ENCODE assay signal across 8 mouse cellular contexts in the genomic region with DNA sequence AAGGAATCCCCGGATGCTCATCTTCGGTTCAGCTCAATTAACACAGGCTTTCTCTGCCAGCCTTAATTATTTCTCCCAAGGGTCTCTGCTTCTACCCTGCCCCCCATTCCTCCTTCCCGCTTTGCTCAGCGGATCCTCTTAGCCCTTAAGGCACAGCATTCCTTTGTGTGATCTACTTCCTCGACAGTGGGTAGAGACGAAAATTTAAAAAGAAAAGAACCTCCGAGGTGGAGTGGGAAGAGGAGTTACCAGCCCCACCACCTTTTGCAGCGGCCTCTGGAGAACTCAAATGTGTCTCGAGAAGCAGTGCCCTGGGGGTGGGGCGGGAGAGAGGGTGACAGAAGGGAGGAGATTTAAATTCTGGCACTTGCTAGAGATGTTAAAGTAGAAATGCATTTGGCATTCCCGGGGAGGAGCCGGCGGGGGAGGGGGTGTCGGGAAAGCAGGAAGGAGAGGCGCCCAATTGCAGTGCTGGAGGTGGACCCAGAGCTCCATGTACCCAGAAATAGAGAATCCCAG. TPM values are rescaled to one million over a fixed set of nuclear protein-coding genes. Genes with fewer than 3 reads are reported as not detected.
A peak's percentile ranks its signal among the peaks of the same experiment; 100 is the strongest.
DNase-seq lines count a peak whose midpoint lies in the region; ATAC-seq lines count a peak whose summit lies in the region.

No protein-coding gene starts in this region.

- WGBS in intestine, embryonic 14.5 days: 5% methylated on average over 15 of the region's 15 CpGs
- 2% methylated on average over 15 of the region's 15 CpGs for WGBS in stomach, embryonic 15.5 days

- H3K4me1 ChIP-seq in intestine, embryonic 14.5 days (replicated peaks; ENCODE audit: control insufficient read depth, insufficient read depth, low read length): peaks cover 15% of the 10 kb centered on the region
- H3K4me1 ChIP-seq in stomach, embryonic 15.5 days: peaks cover 24% of the 10 kb centered on the region

- peak overlapping the region; percentile 75 for H3K4me2 ChIP-seq in intestine, embryonic 14.5 days (ENCODE audit: low read length)
- H3K4me2 ChIP-seq in stomach, embryonic 15.5 days: peak overlapping the region; percentile 65

- H3K27ac ChIP-seq in intestine, embryonic 14.5 days (ENCODE audit: low read depth): peak overlapping the region; percentile 64
- H3K27ac ChIP-seq in stomach, embryonic 15.5 days: peak overlapping the region; percentile 55; the same call in 1 of the 2 replicates

- H3K27me3 ChIP-seq in intestine, embryonic 14.5 days (replicated peaks; ENCODE audit: control insufficient read depth, insufficient read depth, low read length): no peaks in the 10 kb centered on the region
- H3K27me3 ChIP-seq in stomach, embryonic 15.5 days (replicated peaks): no peaks in the 10 kb centered on the region

- no peaks in the 10 kb centered on the region for H3K36me3 ChIP-seq in intestine, embryonic 14.5 days (ENCODE audit: control insufficient read depth, insufficient read depth, low read length)
- no peaks in the 10 kb centered on the region for H3K36me3 ChIP-seq in stomach, embryonic 15.5 days

- no peak for ATAC-seq in intestine, embryonic 14.5 days (replicated peaks; ENCODE audit: low FRiP score, low TSS enrichment, low read depth)
- no peak for ATAC-seq in stomach, embryonic 15.5 days (ENCODE audit: insufficient read depth, low FRiP score, low read depth)

- H3K9ac ChIP-seq in intestine, embryonic 14.5 days (ENCODE audit: low read length): peak overlapping the region; percentile 29
- no peak overlapping the region for H3K9ac ChIP-seq in stomach, embryonic 15.5 days

- intact Hi-C loops in left cerebral cortex, postnatal 14 days (cut with DNase I): no loop called here

- H3K9me3 ChIP-seq in intestine, embryonic 14.5 days (ENCODE audit: control insufficient read depth, low read length): no peaks in the 10 kb centered on the region
- H3K9me3 ChIP-seq in stomach, embryonic 15.5 days: no peaks in the 10 kb centered on the region

- peak overlapping the region; percentile 36 for H3K4me3 ChIP-seq in intestine, embryonic 14.5 days (ENCODE audit: low read depth, low read length)
- peak overlapping the region; percentile 37 for H3K4me3 ChIP-seq in stomach, embryonic 15.5 days (replicated peaks)

- peak; percentile 91 for DNase-seq in ZHBTc4 (ENCODE audit: low read depth, low spot score)
- DNase-seq in cerebellum, adult 9-11 months: peak; percentile 51
- peak; percentile 81 to 90 for DNase-seq in frontal cortex, postnatal 10 days (ENCODE audit: low spot score in 2 of 2)
- peak; percentile 83 for DNase-seq in intestine, embryonic 14.5 days (ENCODE audit: low spot score)
- DNase-seq in left cerebral cortex, postnatal 14 days (ENCODE audit: low spot score in 2 of 2): peak; percentile 80 to 92
- peak; percentile 78 to 86 for DNase-seq in lung, postnatal 4 days
- no peak for DNase-seq in spleen, postnatal 4 days (ENCODE audit: low spot score in 2 of 2)

RNA-seq across cellular contexts. Expression of a gene that starts 27.4 kb away (rescaled TPM):
- 6.4 and 6.8 TPM in 2 replicates for polyA plus RNA-seq in intestine, embryonic 14.5 days (2014; fragmentation: Nextera tagmentation; extraction: Ambion mirVana)
- total RNA-seq in left cerebral cortex, postnatal 14 days (2021): 10 to 100 TPM; 25.3 to 26.8 TPM
- 4.3 and 4.8 TPM in 2 replicates for polyA plus RNA-seq in stomach, embryonic 15.5 days (2015; fragmentation: Nextera tagmentation; extraction: Ambion mirVana)

RNA-seq across cellular contexts. Expression of a gene that starts 34.5 kb away (rescaled TPM):
- polyA plus RNA-seq in intestine, embryonic 14.5 days (2014; fragmentation: Nextera tagmentation; extraction: Ambion mirVana): 34.6 and 45.5 TPM in 2 replicates
- 10 to 100 TPM; 37.7 to 44.4 TPM for total RNA-seq in left cerebral cortex, postnatal 14 days (2021)
- 53.9 and 58.7 TPM in 2 replicates for polyA plus RNA-seq in stomach, embryonic 15.5 days (2015; fragmentation: Nextera tagmentation; extraction: Ambion mirVana)

Comparison
In these comparisons a context has a peak if more than half of its experiments do, and no peak if none do; other contexts are left out.
1. DNase-seq: peak in ZHBTc4 (single experiment), cerebellum, adult 9-11 months (single experiment), frontal cortex, postnatal 10 days (2 of 2), intestine, embryonic 14.5 days (single experiment), left cerebral cortex, postnatal 14 days (2 of 2) and lung, postnatal 4 days (2 of 2); none in spleen, postnatal 4 days (0 of 2).